Mouse (Mus musculus) embryonic facial prominence, embryonic 13.5 days (tissue): ENCODE data around the gene Usp39. TPM values are rescaled to one million over a fixed set of nuclear protein-coding genes. Genes with fewer than 3 reads are reported as not detected.

Experiments
- ATAC-seq: fragments of 200-750 bp; cut with Nextera tagmentation; 2 replicates; pipeline ENCODE4 v1.8.0; 2017; ENCODE audit warnings: low read depth; ENCODE audit not compliant: insufficient number of reproducible peaks, insufficient read depth, low FRiP score, low TSS enrichment
- H3K27ac ChIP-seq: fragments of 300-500 bp; sonication (generic); 2 replicates; pipeline ENCODE4 v1.5.1; 2015; ENCODE audit warnings: moderate library complexity, mild to moderate bottlenecking, inconsistent platforms
- H3K27me3 ChIP-seq: fragments of 300-500 bp; sonication (generic); 2 replicates; pipeline ENCODE4 v1.6.1; 2015; ENCODE audit warnings: mild to moderate bottlenecking, inconsistent platforms
- H3K36me3 ChIP-seq: fragments of 300-500 bp; sonication (generic); 2 replicates; pipeline ENCODE4 v1.6.1; 2015; ENCODE audit warnings: mild to moderate bottlenecking, inconsistent platforms
- H3K4me1 ChIP-seq: fragments of 300-500 bp; sonication (generic); 2 replicates; pipeline ENCODE4 v1.6.1; 2015; ENCODE audit warnings: inconsistent platforms
- H3K4me2 ChIP-seq: fragments of 300-500 bp; sonication (generic); 2 replicates; pipeline ENCODE4 v1.6.1; 2015; ENCODE audit warnings: moderate library complexity, mild to moderate bottlenecking, inconsistent platforms
- H3K4me3 ChIP-seq: fragments of 300-500 bp; sonication (generic); 2 replicates; pipeline ENCODE4 v1.5.1; 2015; ENCODE audit warnings: mild to moderate bottlenecking, inconsistent platforms
- H3K9ac ChIP-seq: fragments of 300-500 bp; sonication (generic); 2 replicates; pipeline ENCODE4 v1.6.1; 2015; ENCODE audit warnings: mild to moderate bottlenecking, inconsistent platforms
- H3K9me3 ChIP-seq: fragments of 300-500 bp; sonication (generic); 2 replicates; pipeline ENCODE4 v1.6.1; 2016; ENCODE audit warnings: inconsistent platforms
- WGBS: fragments of 180-500 bp; shearing (Covaris S2); methylation state at CpG from one replicate; pipeline ENCODE4 v1.1.7; 2015; ENCODE audit warnings: mixed read lengths; 5-methylcytosine and 5-hydroxymethylcytosine counted together
- polyA plus RNA-seq: library from polyadenylated mRNA; unstranded; fragments of >200 nt; fragmentation: Nextera tagmentation; extraction: Ambion mirVana; gene quantifications from 2 replicates; pipeline ENCODE4 v1.2.1, GENCODE M21; 2015

Usp39 gene
- polyA plus RNA-seq, 1 experiment from 2014 or later = 54.1 TPM

DNA sequence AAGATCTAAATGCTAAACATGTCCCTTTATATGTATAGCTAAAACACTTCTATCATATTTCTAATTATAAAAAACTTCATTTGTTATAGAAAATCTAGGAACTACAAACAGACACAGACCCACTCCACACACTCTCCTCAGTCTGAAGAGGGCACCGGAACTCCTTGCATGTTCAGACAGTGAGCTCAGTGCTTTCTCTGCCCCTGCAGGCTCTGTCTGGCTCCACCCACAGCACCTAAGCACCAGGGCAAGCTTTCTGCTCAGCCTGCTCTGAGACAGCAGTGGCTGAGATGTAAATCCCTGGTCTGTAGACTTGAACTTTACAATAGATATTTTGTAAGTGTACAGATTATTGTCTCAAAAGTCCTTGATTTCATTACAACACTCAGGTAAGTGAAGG lies 28.9 kb downstream of the Usp39 start:
- H3K9me3 ChIP-seq = no peaks in the 10 kb centered on the region
- no peak overlapping the region for H3K4me2 ChIP-seq
- H3K27ac ChIP-seq = no peak overlapping the region
- no peak overlapping the region for H3K9ac ChIP-seq
- 74% methylated on average over 1 of the region's 1 CpGs for WGBS
- no peaks in the 10 kb centered on the region for H3K4me1 ChIP-seq
- H3K27me3 ChIP-seq = no peaks in the 10 kb centered on the region
- no peak overlapping the region for H3K4me3 ChIP-seq
- no peak for ATAC-seq
- peaks cover 66% of the 10 kb centered on the region for H3K36me3 ChIP-seq

- Histone ChIP-seq H3K27me3 (no peaks in the 10 kb centered on the region), H3K4me2 (no peak overlapping the region), H3K9ac (no peak overlapping the region), H3K9me3 (no peaks in the 10 kb centered on the region), H3K27ac (no peak overlapping the region), H3K36me3 (peaks cover 59% of the 10 kb centered on the region), H3K4me3 (no peak overlapping the region), H3K4me1 (no peaks in the 10 kb centered on the region)
- 84% methylated on average over 2 of the region's 2 CpGs for WGBS
- ATAC-seq = no peak
Observed at GRCm38 (mm10) chr6:72315384-72315783, 29.6 kb downstream of the Usp39 start.

GRCm38 (mm10) chr6:72313124-72313867 lies 31.7 kb downstream of the Usp39 start:
- no peak for ATAC-seq
- Histone ChIP-seq H3K4me1 (no peaks in the 10 kb centered on the region), H3K9ac (no peak overlapping the region), H3K36me3 (peaks cover 38% of the 10 kb centered on the region), H3K4me3 (no peak overlapping the region), H3K9me3 (no peaks in the 10 kb centered on the region), H3K27ac (no peak overlapping the region), H3K4me2 (no peak overlapping the region), H3K27me3 (no peaks in the 10 kb centered on the region)
- 90% methylated on average over 11 of the region's 11 CpGs for WGBS

DNA sequence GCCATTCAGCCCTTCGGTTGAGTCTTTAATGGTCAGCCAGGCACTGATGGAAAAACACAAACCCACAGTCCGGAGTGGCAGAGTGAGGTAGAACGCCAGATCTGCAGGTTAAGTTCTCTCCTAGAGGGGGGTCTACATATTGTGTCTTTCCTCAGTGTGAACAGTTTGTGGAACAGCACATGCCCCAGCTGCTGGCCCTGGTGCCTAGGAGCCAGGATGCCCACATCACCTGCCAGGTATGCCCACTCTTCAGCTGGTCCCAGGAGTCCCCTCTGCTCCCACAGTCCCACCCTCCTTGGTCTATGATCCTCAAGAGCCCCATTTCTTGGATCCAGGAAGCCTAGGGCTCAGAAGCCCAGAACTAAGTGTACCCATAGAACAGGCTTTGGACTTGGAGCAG lies 32.8 kb downstream of the Usp39 start:
- no peak overlapping the region for H3K9ac ChIP-seq
- H3K27ac ChIP-seq = no peak overlapping the region
- 92% methylated on average over 3 of the region's 3 CpGs for WGBS
- H3K36me3 ChIP-seq = peaks cover 27% of the 10 kb centered on the region
- ATAC-seq = no peak
- no peaks in the 10 kb centered on the region for H3K4me1 ChIP-seq
- no peak overlapping the region for H3K4me2 ChIP-seq
- no peaks in the 10 kb centered on the region for H3K9me3 ChIP-seq
- H3K27me3 ChIP-seq = no peaks in the 10 kb centered on the region
- no peak overlapping the region for H3K4me3 ChIP-seq

- no peaks in the 10 kb centered on the region for H3K9me3 ChIP-seq
- H3K27ac ChIP-seq = no peak overlapping the region
- WGBS = 40% methylated on average over 9 of the region's 9 CpGs
- H3K27me3 ChIP-seq = no peaks in the 10 kb centered on the region
- 0 out of 2 replicates have a peak overlapping the region, but pooled peaks have one; percentile 27 for H3K9ac ChIP-seq
- no peak for ATAC-seq
- H3K4me3 ChIP-seq = no peak overlapping the region
- peaks cover 4% of the 10 kb centered on the region; the same call in 1 of the 2 replicates for H3K4me1 ChIP-seq
- no peak overlapping the region for H3K4me2 ChIP-seq
- H3K36me3 ChIP-seq = no peaks in the 10 kb centered on the region
Observed at GRCm38 (mm10) chr6:72303510-72303909, 41.5 kb downstream of the Usp39 start.

DNA sequence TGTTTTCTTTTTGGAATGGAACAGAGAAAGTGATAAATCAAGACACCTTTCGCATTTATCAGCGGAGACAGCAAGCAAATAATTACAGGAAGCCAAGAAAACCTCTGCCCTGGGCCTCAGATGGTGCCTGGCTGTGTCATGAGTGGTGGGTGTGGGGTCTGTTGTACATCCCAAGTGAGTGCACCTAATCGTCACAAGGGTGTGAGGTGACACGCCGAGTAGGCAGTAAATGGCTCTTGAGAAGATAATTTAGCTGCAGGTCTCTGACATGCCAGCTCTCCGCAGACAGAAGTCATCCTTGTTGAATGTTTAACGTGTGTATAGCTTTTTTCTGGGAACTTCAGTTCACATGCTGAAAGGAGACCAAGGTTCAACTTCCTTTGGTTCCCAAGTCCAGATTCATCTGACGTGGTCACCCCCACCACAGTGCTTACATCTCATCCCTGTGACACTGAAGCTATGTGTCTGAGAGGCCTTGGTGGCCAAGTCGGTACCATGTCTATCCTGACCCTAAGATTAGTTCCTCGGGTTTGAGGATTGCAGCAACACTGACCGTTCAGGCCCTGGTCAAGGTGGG lies 42.5 kb downstream of the Usp39 start:
- no peak for ATAC-seq
- Histone ChIP-seq H3K9ac (no peak overlapping the region), H3K36me3 (no peaks in the 10 kb centered on the region), H3K9me3 (no peaks in the 10 kb centered on the region), H3K4me2 (no peak overlapping the region), H3K27me3 (no peaks in the 10 kb centered on the region), H3K4me3 (no peak overlapping the region), H3K4me1 (peaks cover 4% of the 10 kb centered on the region; the same call in 1 of the 2 replicates), H3K27ac (no peak overlapping the region)
- WGBS = 89% methylated on average over 11 of the region's 11 CpGs

- no peak for ATAC-seq
- WGBS = 65% methylated on average over 3 of the region's 3 CpGs
Observed at GRCm38 (mm10) chr6:72297825-72298224, 47.2 kb downstream of the Usp39 start.

DNA sequence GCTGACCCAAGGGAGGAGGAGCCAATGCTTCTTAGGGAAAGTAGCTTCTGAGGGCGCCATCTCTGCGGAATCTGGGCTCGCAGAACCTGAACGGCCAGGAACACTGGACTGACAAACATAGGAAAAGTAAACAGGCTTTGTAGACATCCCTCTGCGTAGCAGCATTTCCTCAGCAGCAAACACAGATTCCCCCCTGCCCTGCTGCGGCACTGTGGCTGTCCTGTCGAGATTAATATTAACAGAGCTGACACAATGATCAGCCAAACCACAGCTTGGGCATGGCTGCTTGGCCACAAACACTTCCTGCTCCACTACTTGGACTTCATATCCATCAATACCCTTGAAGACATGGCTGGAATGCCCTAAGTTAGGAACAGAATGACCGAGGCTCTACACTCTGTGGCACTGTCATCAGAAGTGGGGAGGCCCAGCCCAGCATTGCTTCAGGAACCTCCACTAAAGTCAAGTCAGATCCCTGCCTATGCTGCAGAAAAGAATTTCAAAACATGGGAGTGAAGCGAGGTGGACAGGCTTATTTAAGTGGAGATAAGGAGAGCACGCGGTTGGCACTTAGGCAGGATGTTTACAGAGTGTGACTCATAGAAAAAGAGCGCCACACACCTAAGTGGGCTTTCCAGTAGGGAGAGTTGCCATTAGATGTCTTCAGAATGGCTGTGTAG lies 51.9 kb downstream of the Usp39 start:
- WGBS = 81% methylated on average over 12 of the region's 12 CpGs
- H3K4me3 ChIP-seq = no peak overlapping the region
- H3K27ac ChIP-seq = no peak overlapping the region
- no peak for ATAC-seq
- H3K36me3 ChIP-seq = no peaks in the 10 kb centered on the region
- H3K4me2 ChIP-seq = no peak overlapping the region
- H3K27me3 ChIP-seq = no peaks in the 10 kb centered on the region
- H3K4me1 ChIP-seq = no peaks in the 10 kb centered on the region
- H3K9ac ChIP-seq = no peak overlapping the region
- H3K9me3 ChIP-seq = no peaks in the 10 kb centered on the region

More at GRCm38 (mm10) chr6:72297825-72298224, 47.2 kb downstream of the Usp39 start:
- Histone ChIP-seq H3K27me3 (no peaks in the 10 kb centered on the region), H3K4me3 (no peak overlapping the region), H3K4me2 (no peak overlapping the region), H3K9ac (no peak overlapping the region), H3K36me3 (no peaks in the 10 kb centered on the region), H3K4me1 (no peaks in the 10 kb centered on the region), H3K9me3 (no peaks in the 10 kb centered on the region), H3K27ac (no peak overlapping the region)

DNA sequence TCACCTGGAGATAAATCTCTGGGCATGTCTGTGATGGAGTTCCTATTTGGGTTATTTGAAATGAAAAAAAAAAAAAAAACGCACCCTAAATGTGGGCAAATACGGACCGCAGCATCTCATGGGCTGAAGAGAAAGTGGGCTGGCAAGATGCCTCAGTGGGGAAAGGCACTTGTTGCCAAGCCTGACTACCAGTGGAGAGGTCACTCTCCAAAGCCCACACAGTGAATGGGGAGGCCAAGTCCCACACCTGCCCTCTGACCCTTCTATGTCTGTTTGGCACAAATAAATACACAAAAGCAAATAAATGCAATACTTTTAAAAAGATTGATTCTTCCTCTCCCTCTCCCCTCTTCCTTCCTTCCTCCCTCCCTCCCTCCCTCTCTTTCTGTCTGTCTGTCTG lies 55.5 kb downstream of the Usp39 start:
- no peaks in the 10 kb centered on the region for H3K27me3 ChIP-seq
- no peak overlapping the region for H3K4me2 ChIP-seq
- no peak overlapping the region for H3K27ac ChIP-seq
- no peak overlapping the region for H3K4me3 ChIP-seq
- no peaks in the 10 kb centered on the region for H3K4me1 ChIP-seq
- no peaks in the 10 kb centered on the region for H3K9me3 ChIP-seq
- H3K9ac ChIP-seq = no peak overlapping the region
- no peak for ATAC-seq
- 87% methylated on average over 3 of the region's 3 CpGs for WGBS
- no peaks in the 10 kb centered on the region for H3K36me3 ChIP-seq

DNA sequence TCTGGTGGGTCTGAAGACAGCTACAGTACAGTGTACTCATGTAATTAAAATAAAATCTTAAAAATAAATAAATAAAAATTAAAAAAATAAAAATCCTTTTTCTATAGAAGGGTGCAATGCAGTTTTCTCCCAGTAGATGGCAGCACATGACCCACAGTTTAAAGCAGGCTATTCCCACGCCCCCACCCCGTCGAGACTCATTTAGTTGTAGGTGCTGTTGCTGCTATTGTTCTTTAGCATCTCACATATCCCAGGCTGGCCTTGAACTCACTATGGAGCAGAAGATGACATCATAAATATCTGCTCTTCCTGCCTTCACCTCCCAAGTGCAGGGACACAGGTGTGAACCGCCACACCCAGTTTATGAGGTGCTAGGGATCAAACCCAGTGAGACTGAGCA lies 61.1 kb downstream of the Usp39 start:
- no peak overlapping the region for H3K27ac ChIP-seq
- no peak overlapping the region for H3K4me2 ChIP-seq
- ATAC-seq = no peak
- no peaks in the 10 kb centered on the region for H3K36me3 ChIP-seq
- WGBS = 22% methylated on average over 4 of the region's 4 CpGs
- no peaks in the 10 kb centered on the region for H3K9me3 ChIP-seq
- H3K4me3 ChIP-seq = no peak overlapping the region
- no peaks in the 10 kb centered on the region for H3K27me3 ChIP-seq
- no peaks in the 10 kb centered on the region for H3K4me1 ChIP-seq
- no peak overlapping the region for H3K9ac ChIP-seq

- Histone ChIP-seq H3K9ac (no peak overlapping the region), H3K36me3 (no peaks in the 10 kb centered on the region), H3K27me3 (no peaks in the 10 kb centered on the region), H3K9me3 (peaks cover 5% of the 10 kb centered on the region; the same call in 1 of the 2 replicates), H3K4me1 (no peaks in the 10 kb centered on the region), H3K4me3 (no peak overlapping the region), H3K27ac (no peak overlapping the region), H3K4me2 (no peak overlapping the region)
- WGBS = 65% methylated on average over 7 of the region's 7 CpGs
- ATAC-seq = no peak
Observed at GRCm38 (mm10) chr6:72280410-72280998, 64.5 kb downstream of the Usp39 start.
